Comparison of ENCODE assay signal across 35 mouse cellular contexts in genomic region chr9:55217381-55217780, GRCm38 (mm10). TPM values are rescaled to one million over a fixed set of nuclear protein-coding genes. Genes with fewer than 3 reads are reported as not detected.
DNase-seq lines count a peak whose midpoint lies in the region; ATAC-seq and TF ChIP-seq lines count a peak whose summit lies in the region.
"Had no signal": no experiment of that assay in that cellular context is flagged by ENCODE, and none has a peak within 500 bp of the region (broad histone marks: within the 10 kb centered on the region; RNA-seq: fewer than 3 reads in every experiment).

No protein-coding gene starts in this region.

- H3K27ac ChIP-seq in ES-Bruce4 (ENCODE audit: insufficient read depth, low read length): peak overlapping the region; percentile 100
- H3K27ac ChIP-seq: embryonic facial prominence, embryonic 10.5 days; embryonic facial prominence, embryonic 13.5 days; forebrain, embryonic 10.5 days; forebrain, embryonic 13.5 days; heart, embryonic 15.5 days; hindbrain, embryonic 10.5 days; hindbrain, embryonic 13.5 days; intestine, embryonic 15.5 days had no signal

- DNase-seq in lung, postnatal 25 days (ENCODE audit: low spot score): peak; percentile 7
- DNase-seq in lung, adult 2 months: no peak
- peak; percentile 28 for DNase-seq in ZHBTc4 (ENCODE audit: low read depth, low spot score)
- DNase-seq in ovary, postnatal 36 days (ENCODE audit: low spot score): no peak
- DNase-seq: adrenal gland, adult 8-10 months; adrenal gland, postnatal 36 days; B cell, adult 2 months; cerebellum, adult 11 months; cerebellum, adult 2 months; cerebellum, adult 9-11 months; cerebellum, postnatal 36 days; embryo, embryonic 11 days; gastrocnemius, postnatal 10 days; gastrocnemius, postnatal 36 days; heart, postnatal 10 days; heart, postnatal 36 days; kidney, adult 11 months had no signal

- H3K9ac ChIP-seq in ES-Bruce4 (ENCODE audit: low read depth, poor library complexity, severe bottlenecking): no peak overlapping the region
- H3K9ac ChIP-seq: embryonic facial prominence, embryonic 13.5 days; forebrain, embryonic 13.5 days; heart, embryonic 12.5 days; heart, embryonic 15.5 days; hindbrain, embryonic 13.5 days; intestine, embryonic 15.5 days had no signal

- no peak for TF ChIP-seq CTCF in lung, adult 2 months (IDR thresholded peaks at IDR 0.05; ENCODE audit: insufficient read depth, low read length)
- no peak for TF ChIP-seq CTCF in ES-Bruce4 (IDR thresholded peaks at IDR 0.05; ENCODE audit: low read depth, low read length)

- no peaks in the 10 kb centered on the region for H3K27me3 ChIP-seq in ES-Bruce4 (ENCODE audit: control insufficient read depth, insufficient read depth, low read length, poor library complexity, severe bottlenecking)
- H3K27me3 ChIP-seq: CH12.LX; embryonic facial prominence, embryonic 13.5 days; forebrain, embryonic 13.5 days; heart, embryonic 12.5 days; heart, embryonic 15.5 days; hindbrain, embryonic 13.5 days; intestine, embryonic 15.5 days; Patski had no signal

- 94% methylated on average over 3 of the region's 3 CpGs for WGBS in lung, adult 2 months

- no peak overlapping the region for H3K4me3 ChIP-seq in lung, adult 2 months (replicated peaks; ENCODE audit: extremely low read depth, low read depth, low read length)
- H3K4me3 ChIP-seq in ES-Bruce4 (ENCODE audit: low read depth, low read length): no peak overlapping the region
- H3K4me3 ChIP-seq: embryonic facial prominence, embryonic 10.5 days; embryonic facial prominence, embryonic 13.5 days; erythroblast, embryonic 14.5 days; forebrain, embryonic 10.5 days; forebrain, embryonic 13.5 days; heart, embryonic 12.5 days; heart, embryonic 15.5 days; hindbrain, embryonic 10.5 days; hindbrain, embryonic 13.5 days; intestine, embryonic 15.5 days had no signal

- TF ChIP-seq POLR2A in lung, adult 2 months (IDR thresholded peaks at IDR 0.05; ENCODE audit: borderline replicate concordance, extremely low read depth, low read depth, low read length): no peak
- TF ChIP-seq POLR2A in ES-Bruce4 (IDR thresholded peaks at IDR 0.05; ENCODE audit: insufficient read depth, low read length): no peak

- no peaks in the 10 kb centered on the region for H3K9me3 ChIP-seq in ES-Bruce4 (replicated peaks; ENCODE audit: control insufficient read depth, insufficient read depth, low read length, poor library complexity, severe bottlenecking)
- H3K9me3 ChIP-seq: embryonic facial prominence, embryonic 10.5 days; embryonic facial prominence, embryonic 13.5 days; forebrain, embryonic 10.5 days; forebrain, embryonic 13.5 days; G1E; heart, embryonic 12.5 days; heart, embryonic 15.5 days; hindbrain, embryonic 10.5 days; hindbrain, embryonic 13.5 days; intestine, embryonic 15.5 days had no signal

- H3K36me3 ChIP-seq in ES-Bruce4 (ENCODE audit: control insufficient read depth, insufficient read depth, low read length, poor library complexity, severe bottlenecking): peaks cover 67% of the 10 kb centered on the region

- ATAC-seq in monocyte, adult 5-6 weeks (replicated peaks; ENCODE audit: insufficient number of reproducible peaks, low FRiP score, low TSS enrichment, poor library complexity, severe bottlenecking): no peak
- ATAC-seq: activated CD4-positive, CD25-positive, alpha-beta regulatory T cell, adult 4 months; forebrain, embryonic 13.5 days; forebrain, embryonic 16.5 days; hindbrain, embryonic 16.5 days; intestine, embryonic 15.5 days had no signal

- TF ChIP-seq EP300 in ES-Bruce4 (IDR thresholded peaks at IDR 0.05; ENCODE audit: insufficient read depth, low read depth, low read length): no peak

- H3K4me1 ChIP-seq in lung, adult 2 months (ENCODE audit: control insufficient read depth, insufficient read depth, low read length): no peaks in the 10 kb centered on the region
- H3K4me1 ChIP-seq in ES-Bruce4 (ENCODE audit: control insufficient read depth, insufficient read depth, low read length): no peaks in the 10 kb centered on the region
- H3K4me1 ChIP-seq: embryonic facial prominence, embryonic 10.5 days; embryonic facial prominence, embryonic 13.5 days; forebrain, embryonic 10.5 days; forebrain, embryonic 13.5 days; heart, embryonic 15.5 days; hindbrain, embryonic 10.5 days; hindbrain, embryonic 13.5 days; intestine, embryonic 15.5 days had no signal

RNA-seq across cellular contexts. Expression of gene Fbxo22, which starts 8.7 kb away (rescaled TPM):
- 10.0 and 12.5 TPM in 2 replicates for polyA plus RNA-seq in lung, adult 2 months (2012; rRNA removed)
- polyA plus RNA-seq in ES-Bruce4 (2011; ENCODE audit: insufficient read depth, insufficient read length, low read depth, missing spikeins): 93.0 and 102 TPM in 2 replicates
- 43.1 to 80.1 TPM (median 59.4 TPM) in 3 replicates for total RNA-seq in monocyte, adult 5-6 weeks (2017)

Comparison
In these comparisons a context has a peak if more than half of its experiments do, and no peak if none do; other contexts are left out.
1. DNase-seq: peak in lung, postnatal 25 days (single experiment) and ZHBTc4 (single experiment); none in lung, adult 2 months (single experiment) and ovary, postnatal 36 days (single experiment).